Mouse (Mus musculus): ENCODE data around the gene Olfr1229.

DNA sequence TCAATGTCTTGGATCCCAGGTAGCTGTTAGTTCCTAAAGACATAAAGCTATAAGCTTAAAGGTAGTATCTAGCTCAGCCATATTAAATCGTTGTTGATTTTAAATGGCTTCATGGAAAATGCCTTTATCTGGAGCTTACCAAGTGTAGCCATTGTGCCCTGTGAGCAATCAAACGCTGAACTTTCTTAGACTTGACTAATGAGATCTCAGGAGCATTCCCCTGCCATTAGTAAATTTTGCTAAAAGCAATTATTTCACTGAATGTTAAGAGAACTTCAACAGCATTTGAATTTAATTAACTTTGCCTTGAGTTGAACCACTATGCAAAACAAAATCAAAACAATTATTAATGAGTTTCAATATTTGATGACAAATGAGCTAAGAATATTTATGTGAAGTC lies 19.2 kb upstream of the Olfr1229 start, which contains the start of gene Olfr1231:
- TF ChIP-seq CTCF (IDR thresholded peaks at IDR 0.05; ENCODE audit: extremely low read depth, insufficient read length, insufficient replicate concordance, low read depth, low read length) (no peak), POLR2A (IDR thresholded peaks at IDR 0.05; ENCODE audit: low read depth, low read length) (no peak)
